Mouse (Mus musculus): ENCODE measurements at regions not wholly inside any gene's neighbourhood (a gene's known extent, or its start where the extent isn't known, plus 50 kb on each side); places are given as distances from the start of the nearest gene placed in this dataset.

GRCm38 (mm10) chr1:38739018-38739417, 74.3 kb upstream of the Aff3 start:
- DNase-seq: no peak

GRCm38 (mm10) chr1:38735768-38736167, 71.0 kb upstream of the Aff3 start:
- no peak for DNase-seq

GRCm38 (mm10) chr1:38733201-38733600, 68.4 kb upstream of the Aff3 start:
- DNase-seq: no peak

- no peak for DNase-seq
Observed at GRCm38 (mm10) chr1:38729977-38730782, 65.4 kb upstream of the Aff3 start.

GRCm38 (mm10) chr1:38725805-38726204, 61.0 kb upstream of the Aff3 start:
- DNase-seq: no peak

GRCm38 (mm10) chr1:38724631-38725030, 59.9 kb upstream of the Aff3 start:
- DNase-seq: no peak

GRCm38 (mm10) chr1:38722155-38722554, 57.4 kb upstream of the Aff3 start:
- no peak for DNase-seq

- peak; percentile 16 for DNase-seq
Observed at GRCm38 (mm10) chr1:38720287-38720686, 55.5 kb upstream of the Aff3 start.

- DNase-seq: no peak
Observed at GRCm38 (mm10) chr1:38715621-38716020, 50.9 kb upstream of the Aff3 start.

All from embryo, embryonic 11 days (tissue).